Mouse (Mus musculus) ES-E14 (cell line): Measurements from ENCODE around the gene Lpp. TPM values are rescaled to one million over a fixed set of nuclear protein-coding genes. Genes with fewer than 3 reads are reported as not detected.

ENCODE experiments used
- DNase-seq: peaks from one replicate; pipeline ENCODE4 v3.0.0-alpha.2; 2013; ENCODE audit warnings: low read depth, low spot score
- H3K27ac ChIP-seq: 2 replicates; pipeline ENCODE4 v1.5.1; 2012; ENCODE audit warnings: low read depth, mild to moderate bottlenecking, low read length, moderate library complexity, mixed read lengths; ENCODE audit not compliant: poor library complexity, insufficient read depth, severe bottlenecking
- H3K36me3 ChIP-seq: 2 replicates; pipeline ENCODE4 v1.6.1; 2012; ENCODE audit warnings: mild to moderate bottlenecking, low read length, moderate library complexity, mixed read lengths; ENCODE audit not compliant: control insufficient read depth, poor library complexity, insufficient read depth, severe bottlenecking
- H3K4me1 ChIP-seq, 2 experiments: fragments of 150-350 bp in 1 of 2; sonication (generic) in 1 of 2; 2 replicates each; pipeline ENCODE4 v1.6.1; 2012; ENCODE audit warnings: low read length in 2 of 2, mild to moderate bottlenecking in 1 of 2, mixed read lengths in 1 of 2; ENCODE audit not compliant: control insufficient read depth in 2 of 2, insufficient read depth in 2 of 2, poor library complexity in 1 of 2
- H3K4me3 ChIP-seq, 2 experiments: fragments of 150-350 bp in 1 of 2; sonication (generic) in 1 of 2; 2 replicates each; pipeline ENCODE4 v1.5.1; 2012; ENCODE audit warnings: low read length in 2 of 2, low read depth in 1 of 2, mild to moderate bottlenecking in 1 of 2, mixed read lengths in 1 of 2; ENCODE audit not compliant: insufficient read depth in 1 of 2, poor library complexity in 1 of 2, severe bottlenecking in 1 of 2
- H3K9ac ChIP-seq: 2 replicates; pipeline ENCODE4 v1.6.1; 2012; ENCODE audit warnings: low read depth, mild to moderate bottlenecking, low read length, mixed read lengths; ENCODE audit not compliant: poor library complexity, insufficient read depth, severe bottlenecking
- H3K9me3 ChIP-seq: fragments of 150-350 bp; sonication (generic); 2 replicates; pipeline ENCODE4 v1.6.1; 2012; ENCODE audit warnings: low read depth, mild to moderate bottlenecking, low read length; ENCODE audit not compliant: control insufficient read depth, insufficient read depth
- CHD2 ChIP-seq: IDR thresholded peaks from 2 replicates; pipeline ENCODE4 v1.6.1; 2014; ENCODE audit warnings: mild to moderate bottlenecking, low read depth, low read length, inconsistent platforms
- HCFC1 ChIP-seq: IDR thresholded peaks from 2 replicates; pipeline ENCODE4 v1.6.1; 2012; ENCODE audit warnings: low read length, inconsistent platforms, borderline replicate concordance; ENCODE audit not compliant: insufficient read depth
- MAFK ChIP-seq: IDR thresholded peaks from 2 replicates; pipeline ENCODE4 v1.6.1; 2014; ENCODE audit warnings: mild to moderate bottlenecking, low read depth, low read length, inconsistent platforms; ENCODE audit not compliant: insufficient read depth
- ZC3H11A ChIP-seq: IDR thresholded peaks from 2 replicates; pipeline ENCODE4 v1.6.1; 2012; ENCODE audit warnings: low read depth, mild to moderate bottlenecking, inconsistent platforms, low read length, borderline replicate concordance
- ZNF384 ChIP-seq: IDR thresholded peaks from 2 replicates; pipeline ENCODE4 v1.6.1; 2012; ENCODE audit warnings: low read depth, low read length, inconsistent platforms
- in situ Hi-C, 2 experiments: fragments of 600-800 bp; cut with MboI; formaldehyde crosslinking; loops; one replicate each; pipeline ENCODE4 v1.15.1; 2025; ENCODE audit warnings: low sequenced_read_pairs in 2 of 2, inconsistent platforms in 1 of 2; ENCODE audit not compliant: unreplicated experiment in 2 of 2
- total RNA-seq: library from RNA; depleted of rRNA; stranded (reverse); fragments of 300-350 nt; gene quantifications from 2 replicates; pipeline ENCODE4 v1.2.3, GENCODE M21; 2012

The Lpp gene
- total RNA-seq, 1 experiment: 31.4 TPM

GRCm38 (mm10) chr16:24881981-24882775 lies 488.9 kb downstream of the Lpp start:
- Histone ChIP-seq H3K9ac (no peak overlapping the region), H3K9me3 (no peaks in the 10 kb centered on the region), H3K4me1 (no peaks in the 10 kb centered on the region), H3K36me3 (no peaks in the 10 kb centered on the region), H3K4me3 (no peak overlapping the region), H3K27ac (no peak overlapping the region)
- no peak for DNase-seq
- TF ChIP-seq CHD2: no peak
- no peak for TF ChIP-seq ZC3H11A
- no peak for TF ChIP-seq MAFK
- TF ChIP-seq ZNF384: no peak
- TF ChIP-seq HCFC1: no peak
- in situ Hi-C loops: no loop called here

GRCm38 (mm10) chr16:24884017-24884416 lies 490.7 kb downstream of the Lpp start:
- Histone ChIP-seq H3K4me3 (no peak overlapping the region), H3K4me1 (no peaks in the 10 kb centered on the region), H3K9me3 (no peaks in the 10 kb centered on the region), H3K9ac (no peak overlapping the region), H3K36me3 (no peaks in the 10 kb centered on the region), H3K27ac (no peak overlapping the region)
- TF ChIP-seq ZC3H11A (no peak), CHD2 (no peak), ZNF384 (no peak), HCFC1 (no peak), MAFK (no peak)
- in situ Hi-C loops: no loop called here
- DNase-seq: no peak

- Histone ChIP-seq H3K36me3 (no peaks in the 10 kb centered on the region), H3K27ac (no peak overlapping the region), H3K4me3 (no peak overlapping the region), H3K4me1 (no peaks in the 10 kb centered on the region), H3K9ac (no peak overlapping the region), H3K9me3 (no peaks in the 10 kb centered on the region)
- no peak for TF ChIP-seq HCFC1
- TF ChIP-seq CHD2: no peak
- TF ChIP-seq MAFK: no peak
- no peak for TF ChIP-seq ZC3H11A
- no peak for TF ChIP-seq ZNF384
- DNase-seq: no peak
- in situ Hi-C loops: no loop called here
These were observed 493.0 kb downstream of the Lpp start for GRCm38 (mm10) chr16:24886346-24886745.

GRCm38 (mm10) chr16:24886943-24887342 lies 493.6 kb downstream of the Lpp start:
- DNase-seq: no peak
- H3K36me3 ChIP-seq: no peaks in the 10 kb centered on the region
- no peak overlapping the region for H3K27ac ChIP-seq
- no peaks in the 10 kb centered on the region for H3K9me3 ChIP-seq
- no peak overlapping the region for H3K4me3 ChIP-seq
- in situ Hi-C loops: no loop called here
- H3K9ac ChIP-seq: no peak overlapping the region
- TF ChIP-seq ZNF384: no peak
- TF ChIP-seq CHD2: no peak
- TF ChIP-seq ZC3H11A: no peak
- no peak for TF ChIP-seq MAFK
- no peak for TF ChIP-seq HCFC1
- no peaks in the 10 kb centered on the region for H3K4me1 ChIP-seq

GRCm38 (mm10) chr16:24891453-24891852 lies 498.1 kb downstream of the Lpp start:
- H3K36me3 ChIP-seq: no peaks in the 10 kb centered on the region
- TF ChIP-seq MAFK: peak; percentile 74
- TF ChIP-seq CHD2: no peak
- in situ Hi-C loops: no loop called here
- no peak overlapping the region for H3K9ac ChIP-seq
- DNase-seq: no peak
- no peaks in the 10 kb centered on the region for H3K9me3 ChIP-seq
- no peaks in the 10 kb centered on the region for H3K4me1 ChIP-seq
- H3K4me3 ChIP-seq: no peak overlapping the region
- no peak overlapping the region for H3K27ac ChIP-seq
